Mouse (Mus musculus) embryo, embryonic 11.5 days (tissue): ENCODE results near the gene Trpm7.
A peak's percentile ranks its signal among the peaks of the same experiment; 100 is the strongest.
"Not testable (repeated sequence)": the region's sequence is repeated elsewhere in the genome, so short reads cannot be mapped to it uniquely, and the experiment has no call there.

Source experiments
- DNase-seq: peaks from one replicate; pipeline ENCODE4 v3.0.0-alpha.2; 2012; ENCODE audit warnings: low read depth, low spot score

The Trpm7 gene

GRCm38 (mm10) chr2:126875871-126876796 is at the start of gene Trpm7:
TSS of gene Trpm7 (minus strand) at chr2:126876230.
- DNase-seq = peak; percentile 88

GRCm38 (mm10) chr2:126920358-126921060 is 44.5 kb upstream of the Trpm7 start:
- no peak for DNase-seq

GRCm38 (mm10) chr2:126916236-126916635 is 40.2 kb upstream of the Trpm7 start:
- no peak for DNase-seq

GRCm38 (mm10) chr2:126914096-126914495 is 38.1 kb upstream of the Trpm7 start:
- no peak for DNase-seq

GRCm38 (mm10) chr2:126904162-126904561 is 28.1 kb upstream of the Trpm7 start:
- no peak for DNase-seq

GRCm38 (mm10) chr2:126897511-126897910 is 21.5 kb upstream of the Trpm7 start:
- DNase-seq = no peak

GRCm38 (mm10) chr2:126896941-126897340 is 20.9 kb upstream of the Trpm7 start:
- DNase-seq = no peak

GRCm38 (mm10) chr2:126894245-126894644 is 18.2 kb upstream of the Trpm7 start:
- no peak for DNase-seq

GRCm38 (mm10) chr2:126892316-126892715 is 16.3 kb upstream of the Trpm7 start:
- no peak for DNase-seq

- no peak for DNase-seq
Measured at GRCm38 (mm10) chr2:126891743-126892142, 15.7 kb upstream of the Trpm7 start.

GRCm38 (mm10) chr2:126887141-126887540 is 11.1 kb upstream of the Trpm7 start:
- no peak for DNase-seq

GRCm38 (mm10) chr2:126885871-126886270 is 9.8 kb upstream of the Trpm7 start:
- DNase-seq = no peak

- DNase-seq = not testable (repeated sequence)
Measured at GRCm38 (mm10) chr2:126882711-126883110, 6.7 kb upstream of the Trpm7 start.

- no peak for DNase-seq
Measured at GRCm38 (mm10) chr2:126877991-126878390, 2.0 kb upstream of the Trpm7 start.

- peak; percentile 42 for DNase-seq
Measured at GRCm38 (mm10) chr2:126875516-126875835, 554 bp downstream of the Trpm7 start.

- no peak for DNase-seq
Measured at GRCm38 (mm10) chr2:126874809-126875515, 1.1 kb downstream of the Trpm7 start.

GRCm38 (mm10) chr2:126866301-126866700 is 9.7 kb downstream of the Trpm7 start:
- DNase-seq = no peak

- DNase-seq = no peak
Measured at GRCm38 (mm10) chr2:126865501-126866199, 10.4 kb downstream of the Trpm7 start.

GRCm38 (mm10) chr2:126865026-126865425 is 11.0 kb downstream of the Trpm7 start:
- DNase-seq = no peak

- no peak for DNase-seq
Measured at GRCm38 (mm10) chr2:126844751-126845150, 31.3 kb downstream of the Trpm7 start.

GRCm38 (mm10) chr2:126838848-126839247 is 37.2 kb downstream of the Trpm7 start:
- DNase-seq = no peak

GRCm38 (mm10) chr2:126817414-126817813 is 58.6 kb downstream of the Trpm7 start:
- DNase-seq = no peak
